ENCODE assay signal across 8 mouse cellular contexts in the genomic region with DNA sequence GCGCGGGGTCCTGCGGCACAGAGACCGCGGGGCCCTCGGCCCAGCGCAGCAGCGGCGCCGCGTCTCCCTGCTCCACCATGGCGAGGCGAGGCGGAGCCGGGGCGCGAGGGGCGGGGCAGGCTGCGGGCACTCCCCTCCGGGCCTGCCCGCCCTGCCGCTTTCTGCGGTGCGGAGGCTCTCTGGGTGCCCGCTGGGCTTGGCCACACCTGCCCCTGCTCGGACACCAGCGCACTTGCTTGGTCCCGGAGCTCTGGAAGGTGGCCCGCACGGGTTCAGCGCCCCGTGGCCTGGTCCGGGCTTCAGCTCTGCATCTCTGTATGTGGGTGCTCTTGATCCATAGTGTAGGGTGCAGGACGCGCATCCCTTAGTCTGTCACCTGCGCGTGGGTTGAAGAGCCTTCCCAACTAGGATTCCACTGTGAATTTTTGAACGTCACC. TPM values are rescaled to one million over a fixed set of nuclear protein-coding genes. Genes with fewer than 3 reads are reported as not detected.
A peak's percentile ranks its signal among the peaks of the same experiment; 100 is the strongest.
DNase-seq lines count a peak whose midpoint lies in the region; ATAC-seq and TF ChIP-seq lines count a peak whose summit lies in the region.

TSS of gene E330009J07Rik (minus strand) at position 89 of the 437 bp plus-strand sequence.

- ATAC-seq in Patski = peak; percentile 95
- ATAC-seq in hindbrain, postnatal 0 days = peak; percentile 87
- ATAC-seq in megakaryocyte progenitor cell, adult 5-6 weeks (replicated peaks; ENCODE audit: poor library complexity) = peak; percentile 81

- no peaks in the 10 kb centered on the region for H3K9me3 ChIP-seq in hindbrain, postnatal 0 days (ENCODE audit: low read length)

- H3K27me3 ChIP-seq in Patski = peaks cover 44% of the 10 kb centered on the region
- no peaks in the 10 kb centered on the region for H3K27me3 ChIP-seq in hindbrain, postnatal 0 days (ENCODE audit: insufficient read depth, low read length)

- POLR2A ChIA-PET in Patski (lab: Charles Lee) = interaction anchor here (0.6 kb wide), 1 partner anchor 27 kb away, joined by 4 read pairs; no protein-coding TSS in a partner anchor

- H3K36me3 ChIP-seq in hindbrain, postnatal 0 days (ENCODE audit: insufficient read depth, low read length) = no peaks in the 10 kb centered on the region

- H3K27ac ChIP-seq in gastrocnemius, adult 2 months = peak within 1 kb of the TSS; percentile 83
- H3K27ac ChIP-seq in hindbrain, postnatal 0 days = peak within 1 kb of the TSS; percentile 88

- CTCF ChIA-PET in Patski (lab: Charles Lee) = interaction anchor here (3.3 kb wide), 1 partner anchor 12 kb away, joined by 21 read pairs; no protein-coding TSS in a partner anchor

- H3K4me2 ChIP-seq in hindbrain, postnatal 0 days (ENCODE audit: low read depth, low read length) = peak within 1 kb of the TSS; percentile 79

- H3K4me3 ChIP-seq in gastrocnemius, adult 2 months = peak within 1 kb of the TSS; percentile 83
- H3K4me3 ChIP-seq in hindbrain, postnatal 0 days (ENCODE audit: low read length) = peak within 1 kb of the TSS; percentile 88

- no peak for DNase-seq in Patski (ENCODE audit: low read depth, low spot score)
- DNase-seq in cerebellum, postnatal 14 days = peak; percentile 87 to 94
- DNase-seq in gastrocnemius, adult 2 months = peak; percentile 89
- peak; percentile 82 for DNase-seq in hindbrain, postnatal 0 days (ENCODE audit: low spot score)
- DNase-seq in left cerebral cortex, postnatal 10 days (ENCODE audit: extremely low spot score in 1 of 2, low spot score in 2 of 2) = peak in 1 of 2 experiments; percentile 90
- peak; percentile 87 for DNase-seq in right cerebral cortex, postnatal 25 days
- peak; percentile 77 to 81 for DNase-seq in urinary bladder, postnatal 36 days (ENCODE audit: low spot score in 2 of 2)

- no peak for TF ChIP-seq CTCF in Patski (IDR thresholded peaks at IDR 0.05)
- TF ChIP-seq CTCF in gastrocnemius, adult 2 months (IDR thresholded peaks at IDR 0.05) = no peak
- TF ChIP-seq CTCF in hindbrain, postnatal 0 days (IDR thresholded peaks at IDR 0.05; ENCODE audit: low read depth) = no peak

- in situ Hi-C loops in Patski (cut with MboI; ENCODE audit: low pct_unique_long_range_greater_than_20kb) = no loop called here

- H3K4me1 ChIP-seq in hindbrain, postnatal 0 days (ENCODE audit: insufficient read depth, low read length) = 0 out of 2 replicates have a peak, but pooled peaks cover 4% of the 10 kb centered on the region

- under 1% methylated on average over 33 of the region's 38 CpGs for WGBS in hindbrain, postnatal 0 days

- peak within 1 kb of the TSS; percentile 92 for H3K9ac ChIP-seq in hindbrain, postnatal 0 days (replicated peaks; ENCODE audit: low read length)

- intact Hi-C loops in gastrocnemius, adult 2 months (cut with DNase I) = no loop called here
- intact Hi-C loops in left cerebral cortex, postnatal 10 days (cut with DNase I) = no loop called here

RNA-seq across cellular contexts. Expression of gene E330009J07Rik, which starts in this region (rescaled TPM):
- polyA plus RNA-seq in Patski (2021) = 4.3 TPM
- 1 to 10 TPM in 1 of 2 experiments, under 1 TPM in 1; 0.98 to 1.2 TPM for total RNA-seq in gastrocnemius, adult 2 months (2021)
- 28.0 and 29.1 TPM in 2 replicates for total RNA-seq in hindbrain, postnatal 0 days (2014; rRNA removed)
- 9.9 and 12.8 TPM in 2 replicates for polyA plus RNA-seq in hindbrain, postnatal 0 days (2015; fragmentation: Nextera tagmentation; extraction: Ambion mirVana)
- 10 to 100 TPM; 32.4 to 32.9 TPM for total RNA-seq in left cerebral cortex, postnatal 10 days (2021)
- 7.0 and 9.2 TPM in 2 replicates for total RNA-seq in megakaryocyte progenitor cell, adult 5-6 weeks (2015)
- 12.3 and 12.5 TPM in 2 replicates for total RNA-seq in megakaryocyte progenitor cell, adult 5-6 weeks (2017)
